Mouse (Mus musculus): ENCODE data around the gene Xirp1.

DNA sequence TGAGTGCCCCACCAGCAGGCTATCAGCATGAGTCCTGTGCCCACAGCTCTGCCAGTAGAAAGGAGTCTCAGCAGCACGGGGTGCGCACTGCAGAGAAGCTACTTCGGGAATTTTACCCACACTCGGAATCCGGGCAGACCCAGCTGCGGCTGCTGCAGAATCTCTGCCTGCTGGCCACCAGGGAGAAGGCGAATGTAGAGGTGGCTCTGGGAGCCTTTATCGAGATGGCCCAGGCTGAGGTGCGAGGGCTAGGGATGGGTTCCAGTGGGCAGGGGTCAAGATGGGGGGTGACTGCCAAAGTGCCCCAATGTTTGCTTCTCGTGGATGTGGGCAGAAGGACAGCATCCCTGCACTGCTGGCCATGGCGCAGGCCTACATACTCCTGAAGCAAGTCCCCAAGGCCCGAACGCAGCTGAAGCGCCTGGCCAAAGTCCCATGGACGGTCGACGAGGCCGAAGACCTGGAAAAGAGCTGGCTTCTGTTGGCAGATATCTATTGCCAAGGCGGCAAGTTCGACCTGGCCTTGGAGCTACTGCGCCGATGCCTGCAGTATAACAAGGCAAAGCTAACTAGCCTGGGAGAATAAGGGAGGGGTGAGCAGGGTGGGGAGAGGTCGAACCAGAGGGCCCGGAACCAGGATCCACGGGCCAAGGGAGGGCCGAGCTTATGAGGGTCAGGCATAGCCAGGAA lies 57.0 kb downstream of the Xirp1 start:
- TF ChIP-seq POLR2A (IDR thresholded peaks at IDR 0.05; ENCODE audit: control insufficient read depth in 1 of 2, insufficient read depth in 1 of 2, low read depth in 1 of 2, low read length in 2 of 2, poor library complexity in 1 of 2) (no peak), CTCF (IDR thresholded peaks at IDR 0.05 in 2 of 3, conservative IDR thresholded peaks at IDR 0.05 in 1 of 3; ENCODE audit: control insufficient read depth in 1 of 3, insufficient read depth in 1 of 3, low read depth in 2 of 3, low read length in 3 of 3, poor library complexity in 1 of 3, severe bottlenecking in 1 of 3) (no peak), POLR2AphosphoS2 (IDR thresholded peaks at IDR 0.05; ENCODE audit: low read length) (no peak), BHLHE40 (IDR thresholded peaks at IDR 0.05; ENCODE audit: borderline replicate concordance, low read depth, low read length) (no peak), ZC3H11A (IDR thresholded peaks at IDR 0.05; ENCODE audit: low read depth, low read length) (no peak), MYC (IDR thresholded peaks at IDR 0.05; ENCODE audit: low read depth, low read length) (no peak), NELFE (IDR thresholded peaks at IDR 0.05; ENCODE audit: low read depth, low read length) (no peak), MEF2A (IDR thresholded peaks at IDR 0.05; ENCODE audit: extremely low read depth, insufficient replicate concordance, low read depth, low read length, poor library complexity, severe bottlenecking) (no peak), GATA1 (IDR thresholded peaks at IDR 0.05; ENCODE audit: low read depth, low read length) (no peak)
